Mouse (Mus musculus): ENCODE data around the gene Mgat5b.

- no peak for TF ChIP-seq CTCF (IDR thresholded peaks at IDR 0.05; ENCODE audit: low read depth, low read length)
- TF ChIP-seq TAL1 (conservative IDR thresholded peaks at IDR 0.05; ENCODE audit: low read depth, low read length) = no peak
- no peak for TF ChIP-seq GATA1 (IDR thresholded peaks at IDR 0.05; ENCODE audit: borderline replicate concordance, low read length)
These were observed 23.3 kb upstream of the Mgat5b start for GRCm38 (mm10) chr11:116895402-116895801.
